12 mouse cellular contexts compared by ENCODE assay signal in the genomic region with DNA sequence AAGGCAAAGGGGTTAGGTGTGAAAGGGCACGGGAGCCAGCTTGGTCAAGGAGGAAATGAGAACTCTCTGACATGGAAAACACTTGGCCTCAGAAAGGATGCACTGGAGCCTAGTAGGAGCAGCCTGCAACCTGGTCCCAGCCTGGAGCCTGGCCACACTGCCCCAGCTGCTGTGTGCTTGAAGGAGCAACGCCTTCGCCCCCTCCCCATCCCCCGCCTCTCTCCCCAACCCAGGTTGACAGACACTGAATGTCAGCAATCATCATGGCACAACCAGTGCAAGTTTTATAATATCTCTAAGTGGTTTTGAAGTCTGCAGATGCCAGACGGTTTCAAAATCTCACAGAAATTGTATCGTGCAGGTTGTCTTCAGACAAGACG.
A peak's percentile ranks its signal among the peaks of the same experiment; 100 is the strongest.
DNase-seq lines count a peak whose midpoint lies in the region; ATAC-seq and TF ChIP-seq lines count a peak whose summit lies in the region.
"Had no signal": no experiment of that assay in that cellular context is flagged by ENCODE, and none has a peak within 500 bp of the region (broad histone marks: within the 10 kb centered on the region; RNA-seq: fewer than 3 reads in every experiment).

No protein-coding gene starts in this region.

- H3K9me3 ChIP-seq in neural tube, embryonic 11.5 days (ENCODE audit: control insufficient read depth, low read length): no peaks in the 10 kb centered on the region
- no peaks in the 10 kb centered on the region for H3K9me3 ChIP-seq in forebrain, embryonic 12.5 days
- no peaks in the 10 kb centered on the region for H3K9me3 ChIP-seq in hindbrain, embryonic 16.5 days (ENCODE audit: control insufficient read depth, low read length)
- H3K9me3 ChIP-seq in neural tube, embryonic 13.5 days: no peaks in the 10 kb centered on the region
- H3K9me3 ChIP-seq: limb, embryonic 12.5 days had no signal

- no peak for TF ChIP-seq CTCF in layer of hippocampus, adult 2 months (conservative IDR thresholded peaks at IDR 0.05)

- H3K4me1 ChIP-seq in neural tube, embryonic 11.5 days (ENCODE audit: control insufficient read depth, insufficient read depth, low read length): peaks cover 5% of the 10 kb centered on the region; the same call in 1 of the 2 replicates
- H3K4me1 ChIP-seq in forebrain, embryonic 12.5 days: peaks cover 51% of the 10 kb centered on the region
- peaks cover 28% of the 10 kb centered on the region for H3K4me1 ChIP-seq in hindbrain, embryonic 16.5 days (ENCODE audit: control insufficient read depth, insufficient read depth, low read depth, low read length)
- peaks cover 64% of the 10 kb centered on the region for H3K4me1 ChIP-seq in neural tube, embryonic 13.5 days (replicated peaks)

- 70% methylated on average over 7 of the region's 7 CpGs for WGBS in neural tube, embryonic 11.5 days
- WGBS in forebrain, embryonic 12.5 days: 39% methylated on average over 7 of the region's 7 CpGs
- 36% methylated on average over 7 of the region's 7 CpGs for WGBS in hindbrain, embryonic 16.5 days
- WGBS in neural tube, embryonic 13.5 days: 63% methylated on average over 7 of the region's 7 CpGs

- no peak for DNase-seq in neural tube, embryonic 11.5 days (ENCODE audit: low spot score)
- no peak for DNase-seq in neural tube, embryonic 10.5 days (ENCODE audit: extremely low spot score, low spot score)
- DNase-seq in c-Kit-positive CD71-positive TER-119-positive erythroid progenitor cells, embryonic 14.5 days (ENCODE audit: low spot score): no peak
- DNase-seq in layer of hippocampus, adult 2 months (ENCODE audit: low spot score in 2 of 2): no peak
- no peak for DNase-seq in lung, adult 18-20 months
- DNase-seq: adrenal gland, postnatal 36 days; cerebellum, adult 2 months; lung, adult 2 months had no signal

- H3K36me3 ChIP-seq in neural tube, embryonic 11.5 days (ENCODE audit: control insufficient read depth, insufficient read depth, low read length): no peaks in the 10 kb centered on the region
- no peaks in the 10 kb centered on the region for H3K36me3 ChIP-seq in forebrain, embryonic 12.5 days (replicated peaks)
- no peaks in the 10 kb centered on the region for H3K36me3 ChIP-seq in hindbrain, embryonic 16.5 days (ENCODE audit: control insufficient read depth, insufficient read depth, low read length)
- H3K36me3 ChIP-seq in neural tube, embryonic 13.5 days: no peaks in the 10 kb centered on the region
- H3K36me3 ChIP-seq: limb, embryonic 12.5 days had no signal

- no peak for ATAC-seq in neural tube, embryonic 11.5 days (ENCODE audit: insufficient read depth, low FRiP score, low TSS enrichment)
- peak; percentile 85 for ATAC-seq in forebrain, embryonic 12.5 days (ENCODE audit: low FRiP score)
- ATAC-seq in hindbrain, embryonic 16.5 days: 0 out of 2 replicates have a peak, but pooled peaks have one; percentile 40
- no peak for ATAC-seq in neural tube, embryonic 13.5 days (ENCODE audit: low read depth)

- H3K27me3 ChIP-seq in neural tube, embryonic 11.5 days (ENCODE audit: control insufficient read depth, insufficient read depth, low read length): no peaks in the 10 kb centered on the region
- H3K27me3 ChIP-seq in forebrain, embryonic 12.5 days: no peaks in the 10 kb centered on the region
- H3K27me3 ChIP-seq in hindbrain, embryonic 16.5 days (replicated peaks; ENCODE audit: control insufficient read depth, insufficient read depth, low read length): no peaks in the 10 kb centered on the region
- no peaks in the 10 kb centered on the region for H3K27me3 ChIP-seq in neural tube, embryonic 13.5 days
- H3K27me3 ChIP-seq: limb, embryonic 12.5 days had no signal

- H3K9ac ChIP-seq in neural tube, embryonic 11.5 days (ENCODE audit: low read length): no peak overlapping the region
- H3K9ac ChIP-seq in forebrain, embryonic 12.5 days: no peak overlapping the region
- H3K9ac ChIP-seq in hindbrain, embryonic 16.5 days (ENCODE audit: low read depth, low read length): no peak overlapping the region
- no peak overlapping the region for H3K9ac ChIP-seq in neural tube, embryonic 13.5 days
- H3K9ac ChIP-seq: limb, embryonic 12.5 days had no signal

- H3K4me3 ChIP-seq in neural tube, embryonic 11.5 days (ENCODE audit: low read depth, low read length): no peak overlapping the region
- H3K4me3 ChIP-seq in forebrain, embryonic 12.5 days (replicated peaks): no peak overlapping the region
- H3K4me3 ChIP-seq in hindbrain, embryonic 16.5 days (ENCODE audit: low read length): no peak overlapping the region
- no peak overlapping the region for H3K4me3 ChIP-seq in neural tube, embryonic 13.5 days
- no peak overlapping the region for H3K4me3 ChIP-seq in layer of hippocampus, adult 2 months
- H3K4me3 ChIP-seq: limb, embryonic 12.5 days had no signal

- H3K4me2 ChIP-seq in neural tube, embryonic 11.5 days (ENCODE audit: low read depth): no peak overlapping the region
- peak overlapping the region; percentile 34 for H3K4me2 ChIP-seq in forebrain, embryonic 12.5 days
- peak overlapping the region; percentile 4 for H3K4me2 ChIP-seq in hindbrain, embryonic 16.5 days (ENCODE audit: low read length)
- no peak overlapping the region for H3K4me2 ChIP-seq in neural tube, embryonic 13.5 days

- peak overlapping the region; percentile 58; the same call in 1 of the 2 replicates for H3K27ac ChIP-seq in neural tube, embryonic 11.5 days (ENCODE audit: low read depth, low read length)
- peak overlapping the region; percentile 96 for H3K27ac ChIP-seq in forebrain, embryonic 12.5 days
- H3K27ac ChIP-seq in hindbrain, embryonic 16.5 days (ENCODE audit: low read depth, low read length): peak overlapping the region; percentile 77
- H3K27ac ChIP-seq in neural tube, embryonic 13.5 days (replicated peaks): peak overlapping the region; percentile 93
- no peak overlapping the region for H3K27ac ChIP-seq in layer of hippocampus, adult 2 months

Comparison
In these comparisons a context has a peak if more than half of its experiments do, and no peak if none do; other contexts are left out.
1. ATAC-seq: peak in forebrain, embryonic 12.5 days (single experiment) and hindbrain, embryonic 16.5 days (single experiment); none in neural tube, embryonic 11.5 days (single experiment) and neural tube, embryonic 13.5 days (single experiment).
2. H3K4me2 ChIP-seq: peak in forebrain, embryonic 12.5 days (single experiment) and hindbrain, embryonic 16.5 days (single experiment); none in neural tube, embryonic 11.5 days (single experiment) and neural tube, embryonic 13.5 days (single experiment).